Mouse (Mus musculus) hindbrain, embryonic 10.5 days (tissue): ENCODE data around the gene Trpc2. TPM values are rescaled to one million over a fixed set of nuclear protein-coding genes. Genes with fewer than 3 reads are reported as not detected.

Source experiments
- DNase-seq: peaks from one replicate; pipeline ENCODE4 v3.0.0-alpha.2; 2017; ENCODE audit warnings: low spot score
- H3K27ac ChIP-seq: fragments of 300-500 bp; sonication (generic); 2 replicates; pipeline ENCODE4 v1.5.1; 2016; ENCODE audit warnings: mild to moderate bottlenecking, moderate library complexity
- H3K27me3 ChIP-seq: fragments of 300-500 bp; sonication (generic); 2 replicates; pipeline ENCODE4 v1.6.1; 2016; ENCODE audit warnings: mild to moderate bottlenecking; ENCODE audit not compliant: poor library complexity, insufficient read depth, severe bottlenecking
- H3K36me3 ChIP-seq: fragments of 300-500 bp; sonication (generic); 2 replicates; pipeline ENCODE4 v1.6.1; 2016; ENCODE audit warnings: mild to moderate bottlenecking, moderate library complexity
- H3K4me1 ChIP-seq: fragments of 300-500 bp; sonication (generic); replicated peaks from 2 replicates; pipeline ENCODE4 v1.6.1; 2016; ENCODE audit warnings: mild to moderate bottlenecking
- H3K4me3 ChIP-seq: fragments of 300-500 bp; sonication (generic); 2 replicates; pipeline ENCODE4 v1.5.1; 2016; ENCODE audit warnings: mild to moderate bottlenecking, moderate library complexity
- H3K9me3 ChIP-seq: fragments of 300-500 bp; sonication (generic); 2 replicates; pipeline ENCODE4 v1.6.1; 2016; ENCODE audit warnings: mild to moderate bottlenecking, moderate library complexity
- WGBS: fragments of 180-500 bp; shearing (Covaris S2); methylation state at CpG from one replicate; pipeline ENCODE4 v1.1.7; 2016; 5-methylcytosine and 5-hydroxymethylcytosine counted together
- polyA plus RNA-seq: library from polyadenylated mRNA; unstranded; fragments of >200 nt; fragmentation: Nextera tagmentation; extraction: Ambion mirVana; gene quantifications from 2 replicates; pipeline ENCODE4 v1.2.1, GENCODE M21; 2016

Trpc2 gene
- polyA plus RNA-seq, 1 experiment from 2014 or later, result not detected

DNA sequence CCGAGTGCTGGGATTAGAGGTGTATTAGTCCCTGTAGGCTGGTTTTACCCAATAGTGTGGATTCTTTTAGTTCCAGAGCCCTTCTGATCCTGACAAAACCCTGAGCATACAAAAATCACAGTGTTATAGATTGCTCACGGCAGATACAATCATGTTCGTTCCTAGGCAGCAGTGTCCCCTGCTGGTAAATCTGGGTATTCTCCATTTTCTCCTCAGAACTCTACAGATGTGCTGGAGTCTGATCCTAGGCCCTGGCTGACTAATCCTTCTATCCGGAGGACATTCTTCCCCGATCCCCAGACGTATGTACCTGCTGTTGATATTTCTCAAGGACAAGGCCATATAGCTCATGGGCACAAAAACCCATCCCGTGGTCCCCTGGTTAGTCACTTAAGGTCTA lies 4.4 kb upstream of the Trpc2 start:
- DNase-seq, result no peak
- peaks cover 96% of the 10 kb centered on the region for H3K36me3 ChIP-seq
- 82% methylated on average over 7 of the region's 7 CpGs for WGBS

DNA sequence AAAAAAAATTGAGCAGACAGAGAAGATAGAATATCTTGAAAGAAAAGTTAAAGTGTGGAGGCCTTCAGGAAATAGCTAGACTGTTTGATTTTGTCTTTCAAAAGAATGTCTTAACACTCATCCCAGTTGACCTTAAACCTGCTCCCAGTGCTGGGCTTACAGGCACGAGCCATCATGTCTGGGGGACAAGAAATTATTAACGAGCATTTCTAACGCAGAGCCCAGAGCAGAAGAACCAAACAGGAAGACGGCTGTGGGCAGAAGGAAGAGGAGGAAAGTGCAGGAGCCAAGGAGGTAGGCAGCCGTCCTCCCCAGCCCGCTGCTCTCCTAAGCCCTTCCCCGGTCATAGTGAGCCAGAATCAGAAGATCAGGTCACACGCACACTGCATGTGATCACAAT lies 2.6 kb upstream of the Trpc2 start:
- peaks cover 96% of the 10 kb centered on the region for H3K36me3 ChIP-seq
- H3K27me3 ChIP-seq, result no peaks in the 10 kb centered on the region
- no peak overlapping the region for H3K27ac ChIP-seq
- H3K9me3 ChIP-seq, result no peaks in the 10 kb centered on the region
- H3K4me1 ChIP-seq, result no peaks in the 10 kb centered on the region
- no peak overlapping the region for H3K4me3 ChIP-seq
- DNase-seq, result no peak
- 92% methylated on average over 8 of the region's 8 CpGs for WGBS

More for the DNA sequence above, 4.4 kb upstream of the Trpc2 start:
- no peak overlapping the region for H3K4me3 ChIP-seq
- H3K27me3 ChIP-seq, result no peaks in the 10 kb centered on the region
- no peaks in the 10 kb centered on the region for H3K4me1 ChIP-seq
- no peaks in the 10 kb centered on the region for H3K9me3 ChIP-seq
- no peak overlapping the region for H3K27ac ChIP-seq

DNA sequence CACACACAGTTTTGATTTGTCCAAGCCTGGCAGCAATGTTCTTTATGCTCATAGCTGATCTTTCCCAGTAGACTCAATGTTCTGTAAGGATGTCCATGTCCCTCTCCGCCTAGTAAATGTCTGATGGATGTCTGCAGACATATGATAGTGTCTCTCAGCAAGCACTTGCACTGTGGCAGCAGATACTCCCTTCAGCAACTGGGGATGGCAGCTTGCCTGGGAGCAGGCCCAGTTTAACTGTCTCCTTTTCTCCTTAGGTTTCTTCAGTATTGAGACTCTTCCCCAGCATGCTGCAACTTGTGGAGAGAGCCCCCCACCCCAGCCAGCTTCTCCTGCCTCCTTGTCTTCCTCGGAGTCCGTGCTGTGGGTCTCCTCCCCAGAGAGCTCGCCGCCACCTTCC lies 1.1 kb upstream of the Trpc2 start:
- no peak for DNase-seq
- Histone ChIP-seq H3K27ac (no peak overlapping the region), H3K9me3 (no peaks in the 10 kb centered on the region), H3K4me3 (no peak overlapping the region), H3K36me3 (peaks cover 92% of the 10 kb centered on the region), H3K27me3 (no peaks in the 10 kb centered on the region), H3K4me1 (no peaks in the 10 kb centered on the region)
- 94% methylated on average over 5 of the region's 5 CpGs for WGBS

DNA sequence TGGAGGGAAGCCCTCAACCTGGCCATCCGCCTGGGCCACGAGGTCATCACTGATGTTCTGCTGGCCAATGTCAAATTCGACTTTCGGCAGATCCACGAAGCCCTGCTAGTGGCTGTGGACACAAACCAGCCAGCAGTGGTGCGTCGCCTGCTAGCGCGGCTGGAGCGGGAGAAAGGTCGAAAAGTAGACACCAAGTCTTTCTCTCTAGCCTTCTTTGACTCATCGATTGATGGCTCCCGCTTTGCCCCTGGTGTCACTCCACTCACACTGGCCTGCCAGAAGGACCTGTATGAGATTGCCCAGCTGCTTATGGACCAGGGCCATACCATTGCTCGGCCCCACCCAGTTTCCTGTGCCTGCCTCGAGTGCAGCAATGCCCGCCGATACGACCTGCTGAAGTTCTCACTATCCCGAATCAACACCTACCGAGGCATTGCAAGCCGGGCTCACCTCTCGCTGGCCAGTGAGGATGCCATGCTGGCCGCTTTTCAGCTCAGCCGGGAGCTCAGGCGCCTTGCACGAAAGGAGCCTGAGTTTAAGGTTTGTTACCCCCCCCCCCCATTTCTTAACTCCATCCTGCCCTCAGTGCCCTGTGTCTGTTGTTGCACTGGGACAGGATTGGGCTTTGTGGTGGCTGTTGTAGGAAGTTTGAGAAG lies 1.3 kb downstream of the Trpc2 start:
- 93% methylated on average over 26 of the region's 26 CpGs for WGBS
- peaks cover 89% of the 10 kb centered on the region for H3K36me3 ChIP-seq
- DNase-seq, result no peak
- no peaks in the 10 kb centered on the region for H3K27me3 ChIP-seq
- no peak overlapping the region for H3K27ac ChIP-seq
- H3K4me1 ChIP-seq, result no peaks in the 10 kb centered on the region
- no peak overlapping the region for H3K4me3 ChIP-seq
- H3K9me3 ChIP-seq, result no peaks in the 10 kb centered on the region

DNA sequence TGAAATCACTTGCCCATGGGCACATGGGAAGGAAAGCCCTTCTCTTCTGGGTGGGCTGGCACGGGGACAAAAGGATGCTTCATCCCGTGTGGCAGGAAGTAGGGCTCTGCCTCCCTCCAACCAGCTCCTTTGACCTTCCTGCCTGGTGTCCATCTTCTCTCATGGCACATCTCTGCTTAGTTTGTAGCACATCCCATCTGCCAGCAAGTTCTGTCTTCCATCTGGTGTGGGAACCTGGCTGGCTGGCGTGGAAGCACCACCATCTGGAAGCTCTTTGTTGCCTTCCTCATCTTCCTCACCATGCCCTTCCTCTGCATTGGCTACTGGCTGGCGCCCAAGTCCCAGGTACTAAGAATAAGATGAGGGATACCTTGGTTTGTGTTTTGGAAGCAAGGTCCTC lies 4.4 kb downstream of the Trpc2 start:
- H3K27ac ChIP-seq, result no peak overlapping the region
- 93% methylated on average over 4 of the region's 4 CpGs for WGBS

DNA sequence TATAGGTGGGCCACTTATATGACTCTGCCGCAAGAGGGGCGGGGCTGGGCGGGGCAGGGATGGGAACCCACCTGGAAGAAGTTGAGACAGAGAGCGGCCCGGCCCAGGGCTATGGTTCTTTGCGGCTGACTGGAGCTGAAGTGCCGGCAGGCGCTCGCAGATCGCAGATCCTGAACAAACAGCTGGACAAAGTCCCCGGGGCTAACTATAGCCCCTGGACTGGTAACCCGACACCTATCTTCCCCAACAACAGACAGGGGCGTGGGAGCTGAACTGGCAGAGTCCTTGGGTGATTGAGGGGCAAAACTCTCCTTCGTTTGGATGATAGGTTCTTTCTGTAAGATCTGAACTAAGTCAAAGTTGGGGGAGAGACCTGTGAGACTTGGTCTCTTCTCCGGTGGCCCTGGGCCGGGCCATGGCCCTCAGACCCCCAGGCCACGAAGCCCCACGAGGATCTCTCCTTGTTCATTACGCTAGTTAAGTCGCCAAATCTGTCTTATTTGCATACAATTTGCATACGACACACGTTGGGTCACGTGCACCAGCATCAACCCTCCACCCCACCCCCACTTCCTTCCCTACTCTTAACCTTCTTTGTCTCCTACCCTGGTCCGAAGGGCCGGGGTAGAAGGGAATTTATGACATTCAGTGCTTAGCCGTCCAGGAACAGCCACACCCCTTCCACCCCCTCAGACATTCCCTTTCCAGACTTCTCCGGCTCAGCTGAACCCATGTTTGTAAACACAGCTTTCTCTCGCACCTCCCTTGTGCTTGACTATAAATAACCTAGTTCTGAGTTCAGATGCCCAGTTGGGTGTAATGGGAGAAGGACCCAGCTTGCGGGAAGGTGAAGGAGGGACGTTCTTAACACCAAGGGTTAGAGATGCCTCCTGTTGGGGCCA lies 17.1 kb downstream of the Trpc2 start:
- Histone ChIP-seq H3K4me1 (peaks cover 48% of the 10 kb centered on the region), H3K9me3 (no peaks in the 10 kb centered on the region), H3K36me3 (peaks cover 12% of the 10 kb centered on the region; the same call in 1 of the 2 replicates), H3K27me3 (peaks cover 11% of the 10 kb centered on the region), H3K4me3 (peak overlapping the region; percentile 48), H3K27ac (peak overlapping the region; percentile 82)
- DNase-seq, result peak; percentile 66
- WGBS, result 4% methylated on average over 30 of the region's 30 CpGs

More for the DNA sequence above, 4.4 kb downstream of the Trpc2 start:
- Histone ChIP-seq H3K36me3 (peaks cover 80% of the 10 kb centered on the region), H3K27me3 (no peaks in the 10 kb centered on the region), H3K4me1 (no peaks in the 10 kb centered on the region), H3K9me3 (peaks cover 3% of the 10 kb centered on the region; the same call in 1 of the 2 replicates), H3K4me3 (no peak overlapping the region)
- DNase-seq, result no peak

DNA sequence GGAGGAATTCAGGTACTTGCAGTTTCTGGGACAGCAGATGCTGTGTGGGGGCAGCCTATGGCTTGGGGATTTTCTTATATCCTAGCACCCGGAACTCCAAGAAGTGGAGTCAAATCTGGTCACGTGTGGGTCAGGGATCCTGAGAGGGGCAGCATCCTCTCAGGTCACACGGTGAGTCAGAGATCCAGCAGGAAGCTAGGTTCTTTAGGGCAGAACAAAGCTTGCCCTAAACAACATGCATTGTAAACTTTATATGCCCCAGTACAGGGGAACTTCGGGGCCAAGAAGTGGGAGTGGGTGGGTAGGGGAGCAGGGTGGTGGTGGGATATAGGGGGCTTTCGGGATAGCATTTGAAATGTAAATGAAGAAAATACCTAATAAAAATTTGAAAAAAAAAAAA lies 18.0 kb downstream of the Trpc2 start:
- Histone ChIP-seq H3K9me3 (no peaks in the 10 kb centered on the region), H3K27ac (peak overlapping the region; percentile 82), H3K36me3 (peaks cover 4% of the 10 kb centered on the region; the same call in 1 of the 2 replicates), H3K4me3 (0 out of 2 replicates have a peak overlapping the region, but pooled peaks have one; percentile 48), H3K4me1 (peaks cover 48% of the 10 kb centered on the region), H3K27me3 (peaks cover 11% of the 10 kb centered on the region)
- DNase-seq, result no peak
- WGBS, result 66% methylated on average over 5 of the region's 5 CpGs

DNA sequence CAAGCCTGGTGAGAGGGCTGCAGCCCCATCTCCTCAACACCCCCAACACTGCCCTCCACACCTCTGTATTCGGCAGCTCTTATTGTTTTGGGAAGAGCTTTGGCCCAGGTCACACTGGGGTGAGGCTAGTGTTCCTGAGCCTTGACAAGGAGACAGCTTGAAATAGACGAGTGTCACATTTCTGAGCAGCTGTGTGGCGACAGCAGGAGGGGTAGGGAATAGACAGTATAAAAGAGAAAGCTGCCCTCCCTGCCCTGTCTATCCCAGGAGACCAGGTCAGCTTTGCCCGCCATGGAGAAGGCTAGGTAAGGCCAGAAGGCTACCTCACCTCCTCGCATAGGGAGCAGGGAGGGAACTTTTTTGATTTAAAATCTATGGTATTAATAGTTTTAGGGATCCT lies 18.6 kb downstream of the Trpc2 start, which contains the start of gene Art1:
Gene Art1, plus strand, starts transcription at position 257 of the 400 bp plus-strand sequence.
- Histone ChIP-seq H3K36me3 (0 out of 2 replicates have a peak, but pooled peaks cover 2% of the 10 kb centered on the region), H3K4me3 (peak within 1 kb of the TSS; percentile 48; the same call in 1 of the 2 replicates), H3K27me3 (peaks cover 11% of the 10 kb centered on the region), H3K9me3 (no peaks in the 10 kb centered on the region), H3K4me1 (peaks cover 49% of the 10 kb centered on the region), H3K27ac (peak within 1 kb of the TSS; percentile 82)
- peak; percentile 32 for DNase-seq
- 26% methylated on average over 5 of the region's 5 CpGs for WGBS

DNA sequence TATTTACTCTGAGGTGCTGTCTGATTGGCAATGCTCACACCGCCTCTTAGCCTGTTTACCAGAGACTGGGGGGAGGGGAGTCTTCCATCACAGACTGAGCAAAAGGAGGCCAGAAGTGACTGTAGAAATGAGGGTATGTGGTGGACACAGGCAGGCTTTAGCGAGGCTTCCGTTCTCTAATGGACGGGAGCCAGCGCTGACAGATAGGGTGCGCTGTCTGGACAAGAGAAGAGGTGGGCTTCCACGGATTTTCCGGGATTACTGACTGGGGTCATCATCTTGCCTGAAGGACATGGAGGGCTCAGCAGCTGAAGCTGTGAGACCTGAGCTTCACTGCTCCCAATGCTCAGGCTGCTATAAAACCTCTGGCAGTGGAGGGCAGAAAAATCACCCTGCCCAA lies 19.3 kb downstream of the Trpc2 start:
- DNase-seq, result no peak
- H3K4me1 ChIP-seq, result peaks cover 56% of the 10 kb centered on the region
- 50% methylated on average over 8 of the region's 8 CpGs for WGBS
- no peaks in the 10 kb centered on the region for H3K9me3 ChIP-seq
- H3K4me3 ChIP-seq, result no peak overlapping the region
- peaks cover 11% of the 10 kb centered on the region for H3K27me3 ChIP-seq
- no peaks in the 10 kb centered on the region for H3K36me3 ChIP-seq
- H3K27ac ChIP-seq, result peak overlapping the region; percentile 70

DNA sequence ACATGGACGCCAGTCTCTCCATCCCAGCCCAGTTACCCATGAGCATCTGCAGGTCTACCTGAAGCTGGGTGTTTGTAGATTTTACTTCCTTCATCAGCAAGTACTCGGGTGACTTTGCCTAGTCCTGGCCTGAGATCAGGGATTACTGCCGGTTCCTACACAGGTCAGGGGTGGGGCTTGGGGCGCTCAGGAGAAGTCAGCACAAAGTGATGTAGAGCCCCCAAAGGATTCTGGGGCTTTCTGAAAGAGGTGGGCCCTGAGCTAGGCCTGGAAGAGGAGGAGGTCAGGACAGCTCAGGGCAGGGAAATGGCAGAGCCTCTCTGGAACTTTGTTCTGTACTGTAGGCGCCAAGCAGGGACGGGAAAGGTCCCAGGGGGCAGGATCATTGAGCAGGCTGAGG lies 19.8 kb downstream of the Trpc2 start:
- H3K27ac ChIP-seq, result peak overlapping the region; percentile 70

DNA sequence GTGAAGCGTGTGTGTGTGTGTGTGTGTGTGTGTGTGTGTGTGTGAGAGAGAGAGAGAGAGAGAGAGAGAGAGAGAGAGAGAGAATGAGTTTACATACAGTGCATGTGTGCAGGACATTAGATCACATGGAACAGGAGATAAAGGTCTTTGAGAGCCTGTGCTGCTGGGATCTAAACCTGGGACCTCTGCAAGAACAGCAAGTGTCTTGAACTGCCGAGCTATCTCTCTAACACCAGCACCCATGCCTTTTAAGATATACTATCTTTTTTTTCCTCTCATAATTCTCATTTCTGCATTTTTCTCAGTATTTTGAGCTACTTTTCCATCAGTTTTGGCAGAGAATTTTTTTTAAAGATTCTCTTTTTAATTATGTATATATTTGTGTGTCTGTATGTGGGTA lies 20.6 kb downstream of the Trpc2 start:
- 83% methylated on average over 2 of the region's 2 CpGs for WGBS
- no peak for DNase-seq
- Histone ChIP-seq H3K27me3 (peaks cover 10% of the 10 kb centered on the region), H3K4me3 (no peak overlapping the region), H3K36me3 (no peaks in the 10 kb centered on the region), H3K27ac (no peak overlapping the region), H3K4me1 (peaks cover 59% of the 10 kb centered on the region), H3K9me3 (no peaks in the 10 kb centered on the region)

More for the DNA sequence above, 19.8 kb downstream of the Trpc2 start:
- Histone ChIP-seq H3K27me3 (peaks cover 15% of the 10 kb centered on the region), H3K4me1 (peaks cover 59% of the 10 kb centered on the region), H3K9me3 (no peaks in the 10 kb centered on the region), H3K4me3 (no peak overlapping the region), H3K36me3 (no peaks in the 10 kb centered on the region)
- WGBS, result 46% methylated on average over 6 of the region's 6 CpGs
- no peak for DNase-seq

DNA sequence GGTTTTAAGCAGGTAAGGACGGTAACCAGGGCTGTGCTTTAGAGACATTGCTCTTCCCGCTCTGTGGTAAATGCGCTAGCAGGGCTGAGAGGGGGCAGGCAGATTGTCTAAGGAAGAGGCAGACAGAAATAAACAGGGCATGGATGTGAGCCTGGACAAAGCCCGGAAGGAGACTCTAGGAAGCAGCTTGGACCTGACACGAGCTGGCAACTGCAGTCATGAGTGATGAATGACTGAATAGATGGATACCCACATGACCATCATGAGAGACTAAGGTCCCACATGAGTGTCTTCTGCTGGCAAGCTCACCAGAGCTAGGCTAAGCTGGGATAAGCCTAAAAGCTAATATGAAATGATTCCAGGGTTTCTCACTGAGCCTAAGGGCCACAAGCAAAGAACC lies 21.2 kb downstream of the Trpc2 start:
- no peaks in the 10 kb centered on the region for H3K36me3 ChIP-seq
- H3K27ac ChIP-seq, result no peak overlapping the region
- no peak for DNase-seq
- H3K4me1 ChIP-seq, result peaks cover 56% of the 10 kb centered on the region
- H3K4me3 ChIP-seq, result no peak overlapping the region
- 74% methylated on average over 5 of the region's 5 CpGs for WGBS
- no peaks in the 10 kb centered on the region for H3K9me3 ChIP-seq
- peaks cover 4% of the 10 kb centered on the region for H3K27me3 ChIP-seq

DNA sequence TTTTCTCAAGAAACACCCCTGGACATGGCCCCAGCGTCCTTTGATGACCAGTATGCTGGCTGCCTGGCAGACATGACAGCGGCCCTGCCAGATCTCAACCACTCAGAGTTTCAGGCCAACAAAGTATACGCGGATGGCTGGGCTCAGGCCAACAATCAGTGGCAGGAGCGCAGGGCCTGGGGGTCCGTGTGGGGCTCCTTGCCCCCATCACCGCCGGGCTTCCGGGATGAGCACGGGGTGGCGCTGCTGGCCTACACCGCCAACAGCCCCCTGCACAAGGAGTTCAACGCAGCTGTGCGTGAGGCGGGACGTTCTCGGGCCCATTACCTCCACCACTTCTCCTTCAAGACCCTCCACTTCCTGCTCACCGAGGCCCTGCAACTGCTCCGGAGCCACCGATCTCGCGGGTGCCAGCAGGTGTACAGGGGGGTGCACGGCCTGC lies 23.8 kb downstream of the Trpc2 start:
- 16% methylated on average over 23 of the region's 23 CpGs for WGBS
- DNase-seq, result peak; percentile 44
- no peaks in the 10 kb centered on the region for H3K36me3 ChIP-seq

More for the DNA sequence above, 23.8 kb downstream of the Trpc2 start:
- Histone ChIP-seq H3K4me1 (peaks cover 31% of the 10 kb centered on the region), H3K4me3 (peak overlapping the region; percentile 44), H3K9me3 (no peaks in the 10 kb centered on the region), H3K27me3 (peaks cover 4% of the 10 kb centered on the region), H3K27ac (peak overlapping the region; percentile 64; the same call in 1 of the 2 replicates)
